Mouse (Mus musculus) lung, postnatal 0 days (tissue): ENCODE measurements around the gene Klhdc4.

Source experiments
- CTCF ChIP-seq: IDR thresholded peaks from 2 replicates; pipeline ENCODE4 v1.5.1; 2016; ENCODE audit warnings: antibody characterized with exemption, mild to moderate bottlenecking
- EP300 ChIP-seq: IDR thresholded peaks from 2 replicates; pipeline ENCODE4 v1.6.1; 2016; ENCODE audit warnings: antibody characterized with exemption, mild to moderate bottlenecking, control low read depth

- TF ChIP-seq CTCF (no peak), EP300 (no peak)
These were observed 36.0 kb upstream of the Klhdc4 start for GRCm38 (mm10) chr8:121865356-121865755.
